Mouse (Mus musculus) heart, postnatal 0 days (tissue): Measurements from ENCODE around the gene Qrich1.

Experiments
- CTCF ChIP-seq: IDR thresholded peaks from 2 replicates; pipeline ENCODE4 v1.5.1; 2016; ENCODE audit warnings: antibody characterized with exemption, control low read depth, low read depth
- EP300 ChIP-seq: IDR thresholded peaks from 2 replicates; pipeline ENCODE4 v1.6.1; 2016; ENCODE audit warnings: antibody characterized with exemption, low read depth

DNA sequence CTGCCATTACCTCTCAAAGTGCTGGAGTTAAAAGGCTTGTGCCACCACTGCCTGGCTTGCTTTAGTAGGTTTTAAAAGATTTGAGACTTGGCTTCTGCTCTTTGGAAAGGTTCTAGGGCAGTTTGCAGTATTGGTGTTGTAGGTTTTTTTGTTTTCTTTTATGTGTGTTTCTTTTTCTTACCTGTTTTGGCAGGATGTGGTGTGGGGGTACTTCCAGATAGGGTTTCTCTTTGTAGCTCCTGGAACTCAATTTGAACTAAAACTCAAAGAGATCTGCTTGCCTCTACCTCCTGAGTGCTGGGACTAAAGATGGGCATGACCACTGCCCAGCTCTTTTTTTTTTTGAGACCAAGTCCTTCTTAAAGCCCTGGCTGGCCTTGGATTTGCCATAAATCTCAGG lies 24.2 kb downstream of the Qrich1 start:
- TF ChIP-seq CTCF: no peak
- no peak for TF ChIP-seq EP300
